Mouse (Mus musculus) E14TG2a.4 (cell line): ENCODE results near the gene Hand1.
"Not testable (repeated sequence)": the region's sequence is repeated elsewhere in the genome, so short reads cannot be mapped to it uniquely, and the experiment has no call there.

Source experiments
- CTCF ChIP-seq: conservative IDR thresholded peaks from 2 replicates; pipeline ENCODE4 v1.5.1; 2014; ENCODE audit warnings: low read length
- NANOG ChIP-seq: IDR thresholded peaks from 2 replicates; pipeline ENCODE4 v1.6.1; 2014; ENCODE audit warnings: borderline replicate concordance, low read length, mixed read lengths

- peak; percentile 24; the same call in 1 of the 2 replicates for TF ChIP-seq CTCF
- TF ChIP-seq NANOG, result not testable (repeated sequence)
Observed at GRCm38 (mm10) chr11:57825234-57825633, 7.4 kb downstream of the Hand1 start.
